In the genomic region with DNA sequence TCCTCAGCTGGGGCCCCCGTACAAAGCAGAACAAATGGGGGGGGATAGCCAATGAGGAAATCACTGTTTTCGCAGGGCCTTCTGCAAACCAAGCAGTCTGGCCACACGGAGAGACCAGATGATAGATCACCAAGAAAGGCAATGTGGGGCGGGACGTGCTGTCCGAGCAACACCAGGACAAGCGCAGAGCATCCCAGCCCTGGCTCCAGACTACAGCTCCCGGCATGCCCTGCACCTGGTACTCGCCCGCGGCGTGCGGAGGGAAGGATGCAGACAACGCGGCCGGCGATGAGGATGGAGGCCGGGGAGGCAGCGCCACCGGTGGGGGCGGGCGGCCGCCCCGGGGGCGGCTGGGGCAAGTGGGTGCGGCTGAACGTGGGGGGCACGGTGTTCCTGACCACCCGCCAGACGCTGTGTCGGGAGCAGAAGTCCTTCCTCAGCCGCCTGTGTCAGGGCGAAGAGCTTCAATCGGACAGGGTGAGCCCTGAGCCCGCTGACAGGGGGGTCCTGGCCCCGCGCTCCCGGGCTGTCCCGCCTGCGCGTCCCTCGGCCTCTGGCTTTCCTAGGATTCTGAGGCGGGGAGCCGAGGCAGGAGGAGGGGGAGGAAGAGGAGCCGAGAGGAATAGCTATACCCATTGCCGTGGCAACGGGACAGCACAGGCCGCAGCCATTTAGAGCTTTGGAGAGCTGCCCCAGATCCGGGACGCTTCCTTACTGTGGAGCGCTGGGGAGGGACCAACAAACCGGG, we compare ENCODE assay signal across 8 mouse cellular contexts. TPM values are rescaled to one million over a fixed set of nuclear protein-coding genes. Genes with fewer than 3 reads are reported as not detected.
DNase-seq lines count a peak whose midpoint lies in the region; ATAC-seq and TF ChIP-seq lines count a peak whose summit lies in the region.

Gene Kctd17 (plus strand): TSS at position 174 of the 748 bp plus-strand sequence.

- TF ChIP-seq CTCF in lung, postnatal 0 days (IDR thresholded peaks at IDR 0.05): 0 out of 2 replicates have a peak, but pooled peaks have one; percentile 3

- H3K4me3 ChIP-seq in hindbrain, embryonic 13.5 days: peak within 1 kb of the TSS; percentile 89
- peak within 1 kb of the TSS; percentile 59 for H3K4me3 ChIP-seq in lung, postnatal 0 days (ENCODE audit: low read depth, low read length)

- no peaks in the 10 kb centered on the region for H3K9me3 ChIP-seq in hindbrain, embryonic 13.5 days
- H3K9me3 ChIP-seq in lung, postnatal 0 days (ENCODE audit: low read length): no peaks in the 10 kb centered on the region

- TF ChIP-seq EP300 in lung, postnatal 0 days (IDR thresholded peaks at IDR 0.05): no peak

- H3K27me3 ChIP-seq in hindbrain, embryonic 13.5 days: peaks cover 17% of the 10 kb centered on the region; the same call in 1 of the 2 replicates
- no peaks in the 10 kb centered on the region for H3K27me3 ChIP-seq in lung, postnatal 0 days (replicated peaks; ENCODE audit: insufficient read depth, low read length)

- peaks cover 29% of the 10 kb centered on the region for H3K36me3 ChIP-seq in hindbrain, embryonic 13.5 days
- H3K36me3 ChIP-seq in lung, postnatal 0 days (ENCODE audit: insufficient read depth, low read length): no peaks in the 10 kb centered on the region

- DNase-seq in cerebellum, postnatal 10 days: peak; percentile 87 to 90
- peak; percentile 73 for DNase-seq in gastrocnemius, adult 18-20 months (ENCODE audit: low spot score)
- peak; percentile 70 to 74 for DNase-seq in layer of hippocampus, postnatal 25 days (ENCODE audit: extremely low spot score in 1 of 2, low spot score in 1 of 2)
- peak; percentile 73 for DNase-seq in lung, postnatal 0 days (ENCODE audit: low spot score)
- DNase-seq in ovary, postnatal 36 days (ENCODE audit: low spot score): peak; percentile 77
- DNase-seq in T-cell, adult 2 months (ENCODE audit: low spot score): no peak

- H3K27ac ChIP-seq in hindbrain, embryonic 13.5 days: peak within 1 kb of the TSS; percentile 81
- peak within 1 kb of the TSS; percentile 75; the same call in 1 of the 2 replicates for H3K27ac ChIP-seq in lung, postnatal 0 days (ENCODE audit: low read length)

- WGBS in hindbrain, embryonic 13.5 days: under 1% methylated on average over 51 of the region's 52 CpGs
- WGBS in lung, postnatal 0 days: 1% methylated on average over 47 of the region's 52 CpGs

- H3K9ac ChIP-seq in hindbrain, embryonic 13.5 days: peak within 1 kb of the TSS; percentile 96
- H3K9ac ChIP-seq in lung, postnatal 0 days (replicated peaks; ENCODE audit: low read depth): peak within 1 kb of the TSS; percentile 29; the same call in 1 of the 2 replicates

- ATAC-seq in activated CD4-positive, CD25-positive, alpha-beta regulatory T cell, adult 4 months: peak; percentile 46
- ATAC-seq in hindbrain, embryonic 13.5 days (ENCODE audit: low FRiP score): peak; percentile 92
- peak; percentile 79 for ATAC-seq in lung, postnatal 0 days

- H3K4me1 ChIP-seq in hindbrain, embryonic 13.5 days (replicated peaks): peaks cover 33% of the 10 kb centered on the region
- peaks cover 9% of the 10 kb centered on the region; the same call in 1 of the 2 replicates for H3K4me1 ChIP-seq in lung, postnatal 0 days (ENCODE audit: insufficient read depth, low read depth, low read length)

- H3K4me2 ChIP-seq in hindbrain, embryonic 13.5 days: peak within 1 kb of the TSS; percentile 89
- H3K4me2 ChIP-seq in lung, postnatal 0 days (replicated peaks; ENCODE audit: low read depth, low read length): peak within 1 kb of the TSS; percentile 74

RNA-seq across cellular contexts. Expression of gene Kctd17, which starts in this region (rescaled TPM):
- polyA plus RNA-seq in activated CD4-positive, CD25-positive, alpha-beta regulatory T cell, adult 4 months (2017; shearing (Covaris generic)): 1 to 10 TPM; 9.0 to 9.7 TPM
- 10 to 100 TPM in 1 of 2 experiments, 1 to 10 TPM in 1; 8.4 to 13.9 TPM for total RNA-seq in gastrocnemius, adult 18-20 months (2021)
- 114 and 116 TPM in 2 replicates for polyA plus RNA-seq in hindbrain, embryonic 13.5 days (2015; fragmentation: Nextera tagmentation; extraction: Ambion mirVana)
- 100 to 1,000 TPM; 257 to 260 TPM for total RNA-seq in layer of hippocampus, postnatal 25 days (2021)
- polyA plus RNA-seq in lung, postnatal 0 days (2015; fragmentation: Nextera tagmentation; extraction: Ambion mirVana): 23.4 and 27.4 TPM in 2 replicates

Comparison
In these comparisons a context has a peak if more than half of its experiments do, and no peak if none do; other contexts are left out.
1. RNA of gene Kctd17 (total RNA-seq): 257 to 260 TPM in layer of hippocampus, postnatal 25 days; 8.4 to 13.9 TPM in gastrocnemius, adult 18-20 months; every median in the first group is over 10 times any median in the second.
2. Peak in every context shown above with its lines, with median percentiles within 50 percentile points of each other: ATAC-seq.